Mouse (Mus musculus): ENCODE results near the gene Tlx2.

Tlx2 gene

DNA sequence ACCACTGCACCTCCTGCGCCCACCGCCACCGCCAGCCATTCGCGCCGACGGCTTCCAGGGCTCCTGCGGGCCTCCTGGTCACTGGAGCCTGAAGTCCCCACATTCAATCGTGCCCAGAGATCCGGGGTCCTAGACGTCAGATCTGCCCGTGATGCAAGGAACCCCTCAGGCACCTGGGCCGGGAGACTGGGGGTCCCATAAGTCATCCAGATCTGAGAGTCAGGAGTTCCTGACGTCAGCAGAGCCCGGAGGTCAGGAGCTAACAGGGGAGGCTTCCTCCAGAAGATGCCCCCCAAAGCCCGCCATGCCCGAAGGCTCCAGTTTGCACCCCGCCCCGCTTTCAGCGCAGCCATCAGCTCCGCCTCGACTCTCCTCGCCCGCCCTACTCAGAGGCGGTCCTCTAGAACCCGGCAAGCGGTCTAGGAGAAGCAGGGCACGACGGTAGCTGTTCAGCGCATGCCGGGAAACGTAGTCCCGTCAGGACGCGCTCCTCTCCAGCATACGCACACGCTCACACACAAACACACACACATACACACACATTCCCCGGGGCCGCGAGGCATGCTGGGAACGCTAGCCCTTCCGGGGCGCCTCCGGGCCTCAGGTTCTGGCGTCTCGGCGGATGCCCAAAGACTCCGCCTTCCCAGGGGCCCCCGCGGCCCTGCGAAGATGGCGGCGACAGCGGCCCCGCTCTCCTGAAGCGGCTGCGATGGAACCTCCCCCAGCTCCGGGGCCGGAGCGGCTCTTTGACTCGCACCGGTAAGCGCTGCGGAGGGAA lies 15.8 kb downstream of the Tlx2 start, which contains the start of gene Aup1:
Gene Aup1 (plus strand): TSS at position 448 of the 778 bp plus-strand sequence.
- peak; percentile 99 for DNase-seq

DNA sequence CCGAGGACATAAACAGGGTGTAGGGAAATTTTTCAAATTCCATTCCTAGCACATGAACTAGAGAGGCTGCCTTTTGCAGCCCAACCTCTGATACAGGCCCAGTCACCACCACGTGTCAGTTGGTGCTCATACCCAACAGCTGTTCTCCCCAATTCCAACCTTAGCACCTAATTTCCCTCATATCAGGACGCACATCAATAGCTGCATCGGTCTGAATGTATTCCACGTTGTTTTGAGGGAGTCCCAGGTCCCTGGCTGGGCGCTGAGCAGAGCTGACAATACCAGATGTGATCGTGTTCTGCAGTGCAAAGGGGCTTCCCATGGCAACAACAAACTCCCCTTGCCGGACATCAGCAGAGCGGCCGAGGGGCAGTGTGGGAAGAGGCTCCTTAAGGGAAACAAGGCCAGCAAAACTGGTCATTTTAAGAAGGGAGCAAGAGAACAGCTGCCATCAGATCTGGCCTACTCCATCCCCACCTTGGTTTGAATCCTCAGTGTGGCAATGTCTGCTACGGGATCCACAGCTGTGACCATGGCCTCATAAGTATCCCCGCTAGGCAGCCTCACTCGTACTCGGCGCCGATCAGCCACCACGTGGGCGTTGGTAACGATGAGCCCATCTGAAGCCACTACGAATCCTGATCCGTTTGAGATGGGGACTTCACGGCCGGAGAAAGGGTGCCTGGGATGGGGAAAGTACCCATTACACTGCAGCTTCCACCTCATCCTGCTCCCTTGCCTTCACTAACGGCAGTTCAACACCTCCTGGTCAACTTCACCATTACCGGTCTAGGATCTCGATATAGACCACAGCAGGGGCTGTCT lies 16.7 kb downstream of the Tlx2 start:
- DNase-seq: peak; percentile 64

DNA sequence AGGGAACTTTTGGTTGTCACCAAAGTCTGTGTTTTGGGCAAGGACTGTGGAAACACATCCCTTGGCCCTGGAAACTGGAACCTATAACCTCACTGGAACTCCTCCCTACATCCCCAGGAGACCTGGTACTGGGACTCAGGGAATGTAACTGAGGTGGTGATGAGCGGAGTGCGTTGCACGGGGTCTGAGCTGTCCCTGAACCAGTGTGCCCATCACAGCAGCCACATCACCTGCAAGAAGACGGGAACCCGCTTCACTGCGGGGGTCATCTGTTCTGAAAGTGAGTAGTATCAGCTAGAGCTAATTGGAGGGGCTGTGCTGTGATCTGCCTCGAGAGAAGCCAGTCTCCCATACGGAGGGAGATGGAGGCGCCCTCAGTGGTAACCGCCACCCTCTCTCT lies 20.7 kb downstream of the Tlx2 start:
- no peak for DNase-seq

DNA sequence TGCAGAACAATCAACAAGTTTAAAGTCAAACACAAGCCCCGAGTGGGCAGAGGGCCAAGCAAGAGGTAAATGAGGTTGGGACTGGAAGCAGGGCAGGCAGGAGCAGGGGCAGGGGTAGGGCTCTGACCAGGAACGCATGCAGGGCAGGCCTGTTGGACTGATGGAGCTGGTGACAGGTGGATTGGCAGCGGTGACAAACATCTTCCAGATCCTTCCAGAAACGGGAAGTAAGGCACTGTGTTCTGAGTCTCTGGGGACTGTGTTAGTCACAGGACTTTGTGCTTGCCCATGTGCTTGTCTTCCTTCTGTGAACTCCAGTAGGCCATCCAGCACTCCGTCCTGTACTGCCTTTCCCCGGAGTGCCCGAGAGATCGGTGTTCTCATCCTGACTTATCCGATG lies 25.4 kb downstream of the Tlx2 start:
- no peak for DNase-seq

DNA sequence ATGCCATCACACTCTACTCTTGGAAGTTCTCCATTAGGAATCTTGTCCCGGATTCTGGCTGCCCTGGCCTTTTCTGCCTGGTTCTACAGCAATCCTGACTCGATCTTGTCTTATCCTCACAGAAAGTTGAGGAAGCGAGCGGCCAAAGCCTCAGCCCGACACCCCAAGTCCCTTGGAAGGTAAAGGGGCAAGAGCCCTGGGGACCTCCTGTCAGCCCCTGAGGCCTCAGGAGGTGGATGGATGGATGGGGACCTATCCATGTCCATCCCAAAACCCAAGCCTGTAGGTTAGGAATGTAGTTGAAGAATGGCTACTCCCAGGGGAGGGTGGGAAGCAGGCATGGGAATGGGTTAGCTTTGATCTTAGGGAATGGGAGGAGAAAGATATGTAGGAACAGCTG lies 26.1 kb downstream of the Tlx2 start:
- no peak for DNase-seq

DNA sequence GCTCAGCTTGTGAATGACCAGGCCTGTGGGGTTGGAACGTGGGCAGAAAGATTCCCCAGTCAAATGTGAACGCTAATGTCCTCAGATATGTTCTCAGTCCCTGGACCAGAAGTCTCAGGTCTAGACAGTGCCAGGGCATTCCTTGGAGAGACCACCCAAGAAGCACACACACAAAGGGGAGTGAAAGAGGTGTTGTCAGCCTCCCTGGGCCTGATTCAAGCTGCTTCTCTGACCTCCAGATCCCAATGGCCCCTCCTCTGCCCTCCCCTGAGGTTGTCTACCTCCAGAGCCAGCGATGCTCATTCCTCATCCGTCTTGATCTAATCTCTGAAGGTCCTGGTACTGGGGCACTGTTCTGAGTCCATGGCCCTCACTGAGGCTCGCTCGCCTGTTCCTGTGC lies 26.5 kb downstream of the Tlx2 start:
- no peak for DNase-seq

DNA sequence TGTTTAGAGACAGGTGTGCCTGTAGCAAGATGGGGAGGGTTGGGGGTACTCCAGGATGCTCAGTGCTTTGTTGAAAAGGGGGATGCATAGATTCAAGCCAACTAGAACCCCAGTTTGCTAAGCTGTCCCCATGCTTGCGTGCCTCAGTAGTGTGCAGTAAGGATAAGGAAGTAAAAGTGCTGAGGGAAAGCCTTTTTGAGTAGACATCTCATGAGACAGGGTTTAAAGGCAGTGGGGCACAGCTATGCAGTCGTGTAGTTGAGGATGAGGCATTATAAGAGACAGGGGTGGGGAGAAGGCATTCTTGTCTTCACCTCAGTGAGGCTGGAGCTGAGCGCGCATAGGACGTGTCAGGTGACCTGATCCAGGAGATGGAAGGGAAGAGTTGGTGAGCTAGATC lies 29.5 kb downstream of the Tlx2 start:
- DNase-seq: no peak

DNA sequence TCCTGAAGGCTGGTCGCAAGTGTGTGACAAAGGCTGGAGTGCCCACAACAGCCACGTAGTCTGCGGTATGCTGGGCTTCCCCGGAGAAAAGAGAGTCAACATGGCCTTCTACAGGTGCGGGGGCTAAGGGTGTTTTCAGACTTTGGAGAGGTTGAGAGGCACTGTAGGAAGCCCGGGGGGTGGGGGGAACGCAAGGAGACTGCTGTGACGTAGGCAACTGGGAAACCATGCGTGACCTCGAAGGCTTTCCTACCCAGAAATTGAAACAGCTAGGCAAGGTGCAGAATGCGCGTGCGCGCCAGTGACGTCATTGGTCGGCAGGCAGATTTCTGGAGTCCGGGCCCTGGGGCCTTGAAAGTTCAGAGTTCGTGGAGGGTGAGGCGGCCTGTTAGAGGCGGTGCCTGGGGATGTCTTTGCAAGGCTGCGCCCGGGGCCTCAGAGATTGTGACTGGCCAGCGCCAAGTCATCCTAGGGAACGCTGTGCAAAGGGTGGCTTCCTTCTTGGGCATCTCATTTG lies 31.5 kb downstream of the Tlx2 start:
- peak; percentile 84 for DNase-seq

DNA sequence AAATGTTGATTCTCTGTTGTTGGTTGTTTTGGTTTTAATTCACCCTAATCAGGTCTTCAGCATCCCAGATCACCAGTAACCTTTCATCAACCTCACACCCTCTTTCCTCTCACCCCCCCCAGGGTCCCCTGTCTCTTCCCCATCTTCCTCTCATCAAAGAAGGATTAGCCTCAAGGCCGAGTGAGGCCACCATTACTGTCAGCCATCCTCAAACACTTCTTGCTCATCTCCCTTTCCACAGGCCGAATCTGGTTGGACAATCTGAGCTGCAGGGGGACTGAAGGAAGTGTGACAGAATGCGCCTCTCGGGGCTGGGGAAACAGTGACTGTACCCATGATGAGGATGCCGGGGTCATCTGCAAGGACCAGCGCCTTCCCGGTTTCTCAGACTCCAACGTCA lies 32.9 kb downstream of the Tlx2 start:
- DNase-seq: no peak

DNA sequence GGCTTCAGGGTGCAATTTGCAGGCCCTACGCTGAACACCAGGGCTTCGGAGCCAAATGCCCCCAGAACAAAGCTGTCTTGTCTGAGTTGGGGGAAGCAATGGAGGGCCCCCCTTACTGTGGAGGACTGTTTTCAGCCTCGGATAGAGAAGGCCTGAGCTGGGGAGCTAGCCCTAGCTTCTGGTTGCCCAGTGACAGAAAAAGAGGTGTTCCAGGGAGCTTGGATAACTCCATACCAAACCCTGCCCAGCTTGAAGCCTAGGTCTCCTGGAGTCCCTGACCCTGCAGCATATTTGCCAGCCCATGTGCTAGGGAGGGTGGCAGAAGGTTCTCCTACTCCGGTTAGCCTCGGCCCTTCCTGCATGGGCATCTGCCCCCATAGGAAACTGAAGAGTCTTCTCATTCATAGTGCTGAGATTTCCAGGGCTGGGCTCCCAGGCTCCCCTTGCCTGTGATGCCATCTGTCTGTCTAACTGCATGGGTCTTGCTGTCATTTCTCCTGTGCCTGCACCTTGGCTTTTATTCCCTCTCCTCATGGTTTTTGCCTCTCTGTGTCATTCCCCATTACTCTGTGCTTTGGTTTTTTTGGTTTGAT lies 35.5 kb downstream of the Tlx2 start:
- no peak for DNase-seq

DNA sequence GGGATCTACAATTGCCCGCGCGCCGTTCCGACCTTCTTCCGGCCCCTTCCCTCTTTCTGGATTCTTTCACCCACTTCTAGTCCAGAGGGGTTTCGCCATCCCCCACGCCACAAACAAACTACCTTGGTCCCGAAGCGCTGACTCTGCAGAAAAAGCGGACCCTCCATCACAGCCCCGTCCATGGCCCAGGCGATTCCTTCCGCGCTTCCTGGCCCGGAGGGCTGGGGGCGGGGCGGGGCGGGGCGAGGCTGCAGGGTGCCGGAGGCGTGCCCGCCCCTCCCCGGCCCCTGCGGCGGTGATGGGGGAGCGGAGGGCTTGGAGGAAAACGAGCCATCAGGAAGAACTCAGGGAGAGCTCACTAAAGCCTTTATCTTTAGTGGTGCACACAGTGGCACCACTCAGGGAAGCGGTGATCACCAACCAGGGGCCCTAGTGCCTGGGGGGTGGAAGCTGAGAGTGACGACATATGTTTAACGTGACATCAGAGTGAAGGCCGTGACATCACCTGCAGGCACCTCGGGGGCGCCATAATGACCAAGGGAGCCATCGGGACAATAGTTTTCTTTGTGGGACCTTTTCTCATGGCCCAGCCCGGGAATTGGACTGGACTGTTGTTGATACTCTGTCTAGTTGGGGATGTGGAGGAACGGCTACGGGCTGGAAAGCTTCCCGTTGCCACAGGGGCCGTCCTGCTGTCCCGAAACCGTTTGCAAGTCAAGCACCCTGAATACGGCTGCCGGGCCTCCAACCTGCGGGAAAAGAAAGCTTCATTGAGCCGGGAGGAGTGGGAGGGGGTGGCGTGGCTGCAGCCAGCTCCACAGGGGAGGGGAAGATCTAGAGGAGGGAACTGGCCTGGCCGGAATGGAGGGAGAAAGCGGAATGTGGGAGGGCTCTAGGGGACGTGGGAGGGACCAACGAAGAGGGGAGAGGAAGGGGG lies 36.6 kb downstream of the Tlx2 start, which contains the start of the genes Dok1 and Loxl3:
Gene Dok1 (minus strand): TSS at position 223 of the 937 bp plus-strand sequence.
Gene Loxl3 (plus strand): TSS at position 925 of the 937 bp plus-strand sequence.
- no peak for DNase-seq

DNA sequence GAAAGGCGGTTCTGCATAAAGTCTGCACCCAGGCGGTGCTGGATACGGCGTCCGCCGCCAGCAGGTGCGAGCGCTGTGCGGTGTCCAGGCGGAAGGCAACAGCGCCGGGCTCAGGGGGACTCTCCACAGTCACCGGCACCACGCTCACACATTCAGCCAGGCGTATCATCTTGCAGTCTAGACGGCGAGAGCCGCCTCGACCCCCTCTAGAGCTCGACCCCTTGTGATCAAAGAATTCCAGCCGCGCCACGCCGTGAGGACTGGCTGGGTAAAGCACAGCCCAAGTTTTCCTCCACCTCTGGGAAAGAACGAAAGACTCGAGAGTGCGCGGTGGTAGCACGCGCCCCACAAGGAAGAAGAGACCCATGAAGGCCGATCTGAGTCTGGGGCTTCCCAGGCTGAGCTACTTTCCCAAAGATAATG lies 37.3 kb downstream of the Tlx2 start:
- DNase-seq: no peak

DNA sequence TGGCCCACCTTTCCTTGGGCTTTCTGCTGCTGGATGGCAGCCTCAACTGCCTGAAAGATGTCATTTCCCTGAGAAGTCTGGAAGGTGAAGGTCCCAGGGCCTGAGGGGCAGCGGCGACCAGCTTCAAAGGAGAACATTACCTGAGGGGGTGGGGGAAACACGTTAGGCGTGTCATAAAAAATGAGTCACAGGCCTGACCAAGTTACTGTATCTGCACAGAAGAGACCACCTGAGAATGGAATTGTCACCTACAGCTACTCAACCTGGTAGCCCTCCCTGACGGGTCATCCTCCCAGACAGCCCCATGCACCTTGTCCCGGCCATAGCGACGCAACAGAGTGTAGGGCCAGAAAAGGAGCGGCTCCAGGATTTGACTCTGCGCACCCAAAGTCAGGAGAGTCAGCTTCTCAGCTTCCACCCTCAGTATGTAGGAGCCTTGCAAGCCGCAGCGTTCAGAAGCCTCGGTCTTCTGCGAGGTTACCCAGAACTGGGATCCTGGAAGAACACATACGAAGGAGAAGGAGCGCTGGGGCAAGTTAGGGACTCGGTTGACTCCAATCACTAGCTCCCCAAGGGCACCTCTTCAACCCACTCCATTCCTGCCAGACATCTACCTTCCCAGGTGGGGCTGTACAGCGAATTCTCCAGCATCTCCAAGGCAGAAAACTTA lies 38.0 kb downstream of the Tlx2 start:
- no peak for DNase-seq

DNA sequence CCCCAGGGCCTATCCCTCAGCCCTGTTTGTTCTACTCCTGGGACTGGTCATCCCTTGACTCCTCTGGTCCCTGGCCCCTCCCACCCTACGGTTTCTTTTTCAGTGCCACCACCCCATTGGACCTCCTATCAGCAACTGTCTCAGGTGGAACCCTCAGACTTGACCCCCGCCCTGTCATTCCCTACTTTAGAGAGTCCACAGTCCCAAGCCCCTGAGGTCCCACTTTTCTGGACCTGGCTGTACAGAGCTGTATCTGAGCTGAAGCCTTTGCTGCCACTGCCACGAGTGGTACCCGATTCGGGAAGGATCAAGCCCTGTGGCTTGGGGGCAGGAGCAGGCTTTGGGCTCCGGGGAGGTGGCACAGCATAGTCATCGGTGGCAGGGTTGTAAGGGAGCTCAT lies 39.0 kb downstream of the Tlx2 start:
- DNase-seq: no peak

DNA sequence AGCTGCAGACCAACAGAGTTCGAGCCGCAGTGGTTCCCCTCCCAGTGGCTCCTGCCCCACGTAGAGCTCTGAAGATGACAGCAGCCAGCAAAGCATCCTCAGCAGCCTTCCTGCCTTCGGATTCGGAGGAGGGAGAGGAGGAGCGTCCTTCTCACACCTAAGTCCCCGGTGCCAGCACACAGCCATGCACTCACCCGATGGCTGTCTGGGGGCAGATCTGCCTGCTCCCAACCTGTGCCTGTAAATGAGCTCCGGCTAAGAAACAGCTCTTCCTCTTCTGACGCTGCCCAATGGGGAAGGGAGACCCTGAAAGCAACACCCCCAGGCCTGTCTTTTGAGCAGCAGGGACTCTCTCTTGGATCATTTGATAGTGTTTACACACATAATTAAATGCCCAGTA lies 40.3 kb downstream of the Tlx2 start:
- DNase-seq: no peak

DNA sequence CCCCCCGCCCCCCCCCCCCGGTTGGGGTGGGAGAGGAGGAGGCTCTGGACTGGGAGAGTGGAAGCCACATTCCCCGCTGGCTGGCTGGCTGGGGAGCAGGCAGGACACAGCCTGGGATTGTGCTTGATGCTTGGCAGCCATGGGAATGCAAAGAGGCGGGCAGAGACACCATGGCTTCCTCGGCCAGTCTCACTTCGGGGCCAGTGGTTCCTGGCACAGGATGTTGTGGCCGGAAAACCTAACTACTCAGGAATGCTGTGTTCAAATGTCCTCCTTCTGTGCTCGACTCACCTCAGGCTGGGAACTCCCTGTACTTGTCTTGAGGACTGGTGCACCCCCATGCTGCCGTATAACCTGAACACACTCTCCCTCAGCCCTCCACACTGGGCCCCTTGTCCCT lies 42.4 kb downstream of the Tlx2 start:
- no peak for DNase-seq

DNA sequence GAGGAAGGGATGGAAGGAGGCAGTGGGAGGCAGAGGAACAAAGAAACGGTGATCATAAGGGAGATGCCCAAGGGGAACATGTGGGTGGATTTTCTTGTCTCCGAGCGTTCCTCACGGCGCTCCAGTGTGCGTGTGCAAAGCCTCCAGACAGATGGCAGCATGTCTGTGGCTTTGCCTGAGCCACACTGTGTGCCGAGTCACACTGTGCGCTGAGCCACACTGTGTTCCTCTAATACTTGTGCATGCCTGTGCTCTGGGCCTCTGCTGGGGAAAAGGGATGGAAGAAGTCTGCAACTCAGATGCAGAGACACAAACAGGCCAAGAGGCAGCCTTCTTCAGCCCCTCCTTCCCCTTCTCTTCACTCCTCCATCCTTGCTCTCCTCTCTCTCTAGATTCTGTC lies 42.8 kb downstream of the Tlx2 start:
- DNase-seq: no peak

DNA sequence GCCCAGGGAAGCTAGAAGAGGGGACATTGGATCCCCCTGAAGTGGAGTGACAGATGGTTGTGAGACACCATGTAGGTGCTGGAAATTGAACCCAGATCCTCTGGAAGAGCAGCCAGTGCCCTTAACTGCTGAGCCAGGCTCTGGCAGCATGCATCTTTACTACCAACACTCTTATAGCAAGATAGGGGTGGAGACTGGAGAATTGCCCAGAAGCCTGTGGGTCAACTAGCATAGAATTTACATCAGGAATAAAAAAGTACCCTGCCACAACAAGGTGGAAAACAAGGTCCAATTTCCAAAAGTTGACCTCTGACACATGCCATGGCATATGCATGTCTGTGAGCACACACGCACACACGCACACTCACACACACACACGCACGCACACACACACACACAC lies 44.9 kb downstream of the Tlx2 start:
- DNase-seq: no peak

DNA sequence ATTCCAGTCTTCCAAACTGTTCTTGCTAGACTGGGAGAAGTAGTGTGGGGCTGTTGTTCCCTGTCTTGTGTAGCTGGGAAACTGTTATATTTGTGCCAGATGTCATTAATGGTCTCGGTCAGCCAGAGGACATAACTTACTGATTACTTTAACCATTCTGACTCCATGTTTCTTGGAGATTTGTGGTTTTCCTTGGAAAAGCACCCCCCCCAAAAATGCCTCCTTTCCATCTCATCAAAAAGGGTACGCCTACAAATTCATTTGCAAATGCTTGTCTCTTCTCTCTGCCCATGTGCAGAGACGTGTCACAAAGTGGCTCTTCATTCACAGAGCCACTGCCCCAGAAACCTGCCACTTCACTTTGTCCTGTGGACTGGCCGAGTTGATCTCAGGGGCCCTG lies 45.7 kb downstream of the Tlx2 start:
- DNase-seq: no peak

DNA sequence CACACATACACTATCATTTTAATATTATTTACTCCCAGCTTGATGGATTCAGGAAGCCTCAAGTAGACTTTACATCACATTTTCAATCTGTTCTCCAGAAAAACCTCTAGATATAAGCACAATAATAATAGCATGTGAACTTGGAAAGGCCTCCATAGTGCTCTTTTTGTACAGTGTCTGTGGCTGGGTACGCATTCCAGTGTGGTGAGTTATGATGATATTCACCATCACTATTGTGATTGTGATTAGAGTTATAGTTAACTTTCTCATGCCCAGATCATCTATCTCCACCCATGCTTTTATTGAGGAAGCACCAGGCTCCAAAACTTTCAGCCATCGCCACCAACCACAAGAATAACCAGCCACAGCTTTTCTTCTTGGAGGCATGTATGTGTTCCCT lies 46.3 kb downstream of the Tlx2 start:
- no peak for DNase-seq

DNA sequence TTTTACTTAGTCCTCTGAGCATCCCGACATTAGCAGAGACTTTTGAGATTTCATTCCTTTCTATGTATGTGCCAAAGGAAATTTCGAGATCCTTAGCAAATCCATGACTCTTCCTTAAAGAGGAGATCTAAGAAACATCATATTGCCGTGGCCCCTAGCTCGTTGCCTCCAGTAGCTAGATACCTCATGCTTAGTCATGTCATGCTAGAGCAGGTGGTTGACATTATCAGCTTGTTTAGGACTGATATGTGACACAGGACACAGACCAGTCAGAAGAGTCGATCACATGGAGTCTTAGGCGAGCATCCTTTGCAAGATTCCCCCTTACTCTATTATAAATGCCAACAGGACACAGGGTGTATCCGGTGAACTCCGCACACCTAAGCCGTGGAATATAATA lies 47.1 kb downstream of the Tlx2 start:
- no peak for DNase-seq

Measured in layer of hippocampus, adult 9-11 months (tissue).